17 mouse cellular contexts compared by ENCODE assay signal in genomic region chr11:69549060-69549656, GRCm38 (mm10). TPM values are rescaled to one million over a fixed set of nuclear protein-coding genes. Genes with fewer than 3 reads are reported as not detected.
DNase-seq lines count a peak whose midpoint lies in the region; ATAC-seq and TF ChIP-seq lines count a peak whose summit lies in the region.
"Had no signal": no experiment of that assay in that cellular context is flagged by ENCODE, and none has a peak within 500 bp of the region (broad histone marks: within the 10 kb centered on the region; RNA-seq: fewer than 3 reads in every experiment).

Gene Dnah2 (minus strand): TSS chr11:69549110.

- ATAC-seq in liver, embryonic 11.5 days (replicated peaks; ENCODE audit: low FRiP score), result no peak
- no peak for ATAC-seq in forebrain, postnatal 0 days
- ATAC-seq in limb, embryonic 15.5 days (ENCODE audit: insufficient number of reproducible peaks, low FRiP score, low TSS enrichment, low read depth), result no peak
- ATAC-seq in neural tube, embryonic 15.5 days (ENCODE audit: low FRiP score), result no peak
- ATAC-seq: activated CD4-positive, CD25-positive, alpha-beta regulatory T cell, adult 4 months had no signal

- peak; percentile 42 for TF ChIP-seq CTCF in forebrain, postnatal 0 days (IDR thresholded peaks at IDR 0.05; ENCODE audit: low read depth)

- H3K9ac ChIP-seq in liver, embryonic 11.5 days (ENCODE audit: low read depth, low read length), result no peak within 1 kb of the TSS
- 0 out of 2 replicates have a peak within 1 kb of the TSS, but pooled peaks have one; percentile 14 for H3K9ac ChIP-seq in forebrain, postnatal 0 days
- H3K9ac ChIP-seq in limb, embryonic 15.5 days, result peak within 1 kb of the TSS; percentile 2; the same call in 1 of the 2 replicates
- H3K9ac ChIP-seq in neural tube, embryonic 15.5 days (replicated peaks), result no peak within 1 kb of the TSS
- H3K9ac ChIP-seq: embryonic facial prominence, embryonic 12.5 days had no signal

- 43% methylated on average over 12 of the region's 12 CpGs for WGBS in liver, embryonic 11.5 days
- WGBS in forebrain, postnatal 0 days, result 57% methylated on average over 12 of the region's 12 CpGs
- 34% methylated on average over 12 of the region's 12 CpGs for WGBS in limb, embryonic 15.5 days
- WGBS in neural tube, embryonic 15.5 days, result 26% methylated on average over 12 of the region's 12 CpGs

- no peak within 1 kb of the TSS for H3K27ac ChIP-seq in liver, embryonic 11.5 days (ENCODE audit: low read depth, low read length)
- H3K27ac ChIP-seq in forebrain, postnatal 0 days (ENCODE audit: low read depth, low read length), result peak within 1 kb of the TSS; percentile 98
- no peak within 1 kb of the TSS for H3K27ac ChIP-seq in limb, embryonic 15.5 days
- H3K27ac ChIP-seq in neural tube, embryonic 15.5 days (replicated peaks), result peak within 1 kb of the TSS; percentile 93

- DNase-seq in liver, embryonic 11.5 days (ENCODE audit: low spot score), result peak; percentile 30
- no peak for DNase-seq in liver
- no peak for DNase-seq in forebrain, postnatal 0 days
- DNase-seq in adrenal gland, adult (ENCODE audit: inconsistent age in 2 of 2, low spot score in 1 of 2), result no peak
- DNase-seq in cerebellum, adult 9-11 months, result no peak
- DNase-seq: cerebellum, adult 2 months; heart, adult 18-20 months; heart, postnatal 36 days; kidney, postnatal 14 days; lung, adult 2 months; right cerebral cortex, postnatal 25 days; thymus, postnatal 36 days had no signal

- peaks cover 25% of the 10 kb centered on the region for H3K27me3 ChIP-seq in liver, embryonic 11.5 days (replicated peaks; ENCODE audit: control insufficient read depth, insufficient read depth, low read length)
- no peaks in the 10 kb centered on the region for H3K27me3 ChIP-seq in forebrain, postnatal 0 days (ENCODE audit: insufficient read depth, low read length)
- H3K27me3 ChIP-seq in limb, embryonic 15.5 days, result no peaks in the 10 kb centered on the region
- H3K27me3 ChIP-seq in neural tube, embryonic 15.5 days (replicated peaks), result no peaks in the 10 kb centered on the region

- peaks cover 9% of the 10 kb centered on the region for H3K4me1 ChIP-seq in liver, embryonic 11.5 days (replicated peaks; ENCODE audit: control insufficient read depth, insufficient read depth, low read length)
- H3K4me1 ChIP-seq in forebrain, postnatal 0 days (ENCODE audit: insufficient read depth), result peaks cover 65% of the 10 kb centered on the region
- peaks cover 33% of the 10 kb centered on the region for H3K4me1 ChIP-seq in limb, embryonic 15.5 days
- H3K4me1 ChIP-seq in neural tube, embryonic 15.5 days, result peaks cover 72% of the 10 kb centered on the region

- H3K4me3 ChIP-seq in liver, embryonic 11.5 days (ENCODE audit: low read depth, low read length), result no peak within 1 kb of the TSS
- no peak within 1 kb of the TSS for H3K4me3 ChIP-seq in forebrain, postnatal 0 days (ENCODE audit: low read depth, low read length)
- no peak within 1 kb of the TSS for H3K4me3 ChIP-seq in limb, embryonic 15.5 days
- H3K4me3 ChIP-seq in neural tube, embryonic 15.5 days (replicated peaks), result no peak within 1 kb of the TSS

- H3K36me3 ChIP-seq in liver, embryonic 11.5 days (ENCODE audit: control insufficient read depth, insufficient read depth, low read length), result no peaks in the 10 kb centered on the region
- no peaks in the 10 kb centered on the region for H3K36me3 ChIP-seq in forebrain, postnatal 0 days (ENCODE audit: insufficient read depth)
- H3K36me3 ChIP-seq in limb, embryonic 15.5 days, result no peaks in the 10 kb centered on the region
- no peaks in the 10 kb centered on the region for H3K36me3 ChIP-seq in neural tube, embryonic 15.5 days

- H3K9me3 ChIP-seq in liver, embryonic 11.5 days (ENCODE audit: control insufficient read depth, low read length), result no peaks in the 10 kb centered on the region
- H3K9me3 ChIP-seq in forebrain, postnatal 0 days (ENCODE audit: low read length), result no peaks in the 10 kb centered on the region
- H3K9me3 ChIP-seq in limb, embryonic 15.5 days, result no peaks in the 10 kb centered on the region
- no peaks in the 10 kb centered on the region for H3K9me3 ChIP-seq in neural tube, embryonic 15.5 days (replicated peaks)
- H3K9me3 ChIP-seq: embryonic facial prominence, embryonic 12.5 days; limb, embryonic 12.5 days had no signal

- H3K4me2 ChIP-seq in liver, embryonic 11.5 days, result no peak within 1 kb of the TSS
- no peak within 1 kb of the TSS; the same call in 1 of the 2 replicates for H3K4me2 ChIP-seq in forebrain, postnatal 0 days (ENCODE audit: low read depth)
- H3K4me2 ChIP-seq in limb, embryonic 15.5 days, result no peak within 1 kb of the TSS
- peak within 1 kb of the TSS; percentile 80 for H3K4me2 ChIP-seq in neural tube, embryonic 15.5 days

RNA-seq across cellular contexts. Expression of gene Dnah2, which starts in this region (rescaled TPM):
- 0.14 and 0.52 TPM in 2 replicates for polyA plus RNA-seq in liver, embryonic 11.5 days (2014; fragmentation: Nextera tagmentation; extraction: Ambion mirVana)
- 9.5 and 12.3 TPM in 2 replicates for total RNA-seq in forebrain, postnatal 0 days (2014; rRNA removed)
- 1.8 and 3.0 TPM in 2 replicates for polyA plus RNA-seq in forebrain, postnatal 0 days (2015; fragmentation: Nextera tagmentation; extraction: Ambion mirVana)
- 2.0 and 3.0 TPM in 2 replicates for polyA plus RNA-seq in limb, embryonic 15.5 days (2015; fragmentation: Nextera tagmentation; extraction: Ambion mirVana)
- 3.1 and 3.5 TPM in 2 replicates for polyA plus RNA-seq in neural tube, embryonic 15.5 days (2015; fragmentation: Nextera tagmentation; extraction: Ambion mirVana)

Comparison
In these comparisons a context has a peak if more than half of its experiments do, and no peak if none do; other contexts are left out.
1. Peak in DNase-seq in liver, embryonic 11.5 days; RNA of the gene not detected or under 1 TPM.
2. H3K27ac ChIP-seq: peak in forebrain, postnatal 0 days (single experiment) and neural tube, embryonic 15.5 days (single experiment); none in liver, embryonic 11.5 days (single experiment) and limb, embryonic 15.5 days (single experiment).
3. H3K9ac ChIP-seq: peak in forebrain, postnatal 0 days (single experiment) and limb, embryonic 15.5 days (single experiment); none in liver, embryonic 11.5 days (single experiment) and neural tube, embryonic 15.5 days (single experiment).